Mouse (Mus musculus) frontal cortex, postnatal 14 days (tissue): Measurements from ENCODE around the gene Tcf19.

Experiments used
- DNase-seq, 2 experiments: peaks; one replicate each; pipeline ENCODE4 v3.0.0; 2022; ENCODE audit warnings: low spot score in 2 of 2

Tcf19 gene

GRCm38 (mm10) chr17:35516652-35517500 is at the start of gene Tcf19, which contains the start of gene Cchcr1:
Tcf19 (minus strand) TSS chr17:35516824.
Cchcr1 (plus strand) TSS chr17:35517100.
- peak; percentile 93 to 94 for DNase-seq

GRCm38 (mm10) chr17:35558216-35558615 is 41.6 kb upstream of the Tcf19 start:
- DNase-seq: no peak

GRCm38 (mm10) chr17:35557351-35557750 is 40.7 kb upstream of the Tcf19 start:
- DNase-seq: no peak

GRCm38 (mm10) chr17:35556812-35557211 is 40.2 kb upstream of the Tcf19 start:
- no peak for DNase-seq

- no peak for DNase-seq
Measured at GRCm38 (mm10) chr17:35556186-35556765, 39.7 kb upstream of the Tcf19 start.

GRCm38 (mm10) chr17:35554761-35555397 is 38.3 kb upstream of the Tcf19 start:
- DNase-seq: no peak

GRCm38 (mm10) chr17:35554321-35554720 is 37.7 kb upstream of the Tcf19 start:
- DNase-seq: no peak

GRCm38 (mm10) chr17:35551881-35552414 is 35.3 kb upstream of the Tcf19 start, which contains the start of gene Cdsn:
Cdsn (plus strand) TSS chr17:35552128.
- DNase-seq: no peak

- DNase-seq: no peak
Measured at GRCm38 (mm10) chr17:35550871-35551270, 34.2 kb upstream of the Tcf19 start.

- DNase-seq: no peak
Measured at GRCm38 (mm10) chr17:35550143-35550494, 33.5 kb upstream of the Tcf19 start.

DNA sequence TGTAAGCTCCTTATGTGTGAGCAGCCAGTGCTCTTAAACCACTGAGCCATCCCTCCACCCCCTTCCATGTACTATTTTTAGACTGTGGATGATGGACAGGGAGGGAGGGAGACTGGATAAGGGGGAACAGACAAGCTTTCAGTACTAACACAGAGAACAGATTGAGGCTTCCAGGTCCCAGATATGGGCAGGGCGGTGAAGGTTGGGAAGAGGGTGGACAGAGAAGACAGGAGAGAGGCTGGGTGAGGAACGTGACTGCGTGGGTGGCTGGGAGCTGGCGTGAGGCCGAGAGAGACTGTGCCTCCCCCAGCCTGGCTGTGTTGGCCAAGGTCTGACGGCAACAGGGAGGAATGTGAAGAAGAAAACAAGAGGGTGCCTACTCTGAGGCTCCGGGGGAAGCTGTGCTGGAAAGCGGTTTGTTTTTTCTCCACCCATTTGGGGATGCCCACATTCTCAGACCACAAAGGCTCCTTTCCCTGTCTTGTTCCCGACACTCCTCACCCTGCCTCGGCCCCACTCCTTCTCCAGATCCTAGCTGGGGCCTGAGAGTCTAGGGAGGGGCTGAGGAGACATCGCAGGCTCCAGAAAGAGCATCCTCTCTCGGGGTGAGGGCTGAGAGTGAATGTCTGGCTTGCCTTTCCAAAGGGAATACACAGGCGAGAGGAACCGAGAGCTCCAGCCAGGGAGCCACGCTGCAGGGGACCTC is 33.0 kb upstream of the Tcf19 start:
- DNase-seq: peak; percentile 72 to 77

- DNase-seq: no peak
Measured at GRCm38 (mm10) chr17:35548636-35549035, 32.0 kb upstream of the Tcf19 start.

- no peak for DNase-seq
Measured at GRCm38 (mm10) chr17:35547465-35547864, 30.8 kb upstream of the Tcf19 start.

GRCm38 (mm10) chr17:35544680-35545079 is 28.1 kb upstream of the Tcf19 start:
- DNase-seq: peak in 1 of 2 experiments; percentile 61

DNA sequence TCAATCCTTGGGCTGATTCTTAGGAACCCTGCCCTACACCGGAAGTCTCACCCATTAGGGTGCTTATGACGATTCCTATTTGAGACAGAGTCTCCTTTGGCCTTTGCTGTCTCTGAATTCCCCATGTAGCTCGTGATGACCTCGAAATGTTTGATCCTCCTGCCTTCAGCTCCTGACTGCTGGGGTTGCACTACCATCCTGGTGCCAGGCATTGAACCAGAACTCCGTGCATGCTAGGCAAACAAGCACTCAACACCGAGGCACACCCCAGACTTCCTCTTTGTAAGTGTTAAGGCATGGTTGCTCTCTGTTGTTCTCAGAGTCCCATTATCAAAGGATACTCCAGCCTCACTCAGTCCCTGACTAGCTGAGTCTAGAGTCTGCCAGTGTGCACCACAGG is 27.4 kb upstream of the Tcf19 start:
- no peak for DNase-seq

DNA sequence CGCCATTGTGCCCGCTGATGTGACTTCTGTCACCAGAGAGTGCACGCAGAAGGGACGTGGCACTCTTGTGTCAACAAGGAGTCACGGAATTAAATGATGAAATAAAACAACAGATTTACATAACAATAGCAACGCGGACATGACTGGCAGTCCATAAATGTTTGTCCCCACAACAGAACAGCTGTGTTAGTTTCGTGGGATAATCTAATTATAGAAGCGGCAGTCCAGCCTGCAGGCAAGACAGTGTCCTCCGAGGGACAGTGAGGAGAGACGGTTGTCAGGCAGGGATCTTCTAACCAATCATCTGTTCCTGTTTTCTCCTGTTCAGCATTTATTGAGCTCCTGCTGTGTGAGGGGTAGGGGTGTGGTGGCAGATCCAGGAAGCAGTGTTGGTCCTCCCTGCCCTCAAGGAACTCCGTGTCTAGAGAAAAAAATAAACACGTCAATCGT is 26.8 kb upstream of the Tcf19 start:
- no peak for DNase-seq

- no peak for DNase-seq
Measured at GRCm38 (mm10) chr17:35542761-35543411, 26.3 kb upstream of the Tcf19 start.

DNA sequence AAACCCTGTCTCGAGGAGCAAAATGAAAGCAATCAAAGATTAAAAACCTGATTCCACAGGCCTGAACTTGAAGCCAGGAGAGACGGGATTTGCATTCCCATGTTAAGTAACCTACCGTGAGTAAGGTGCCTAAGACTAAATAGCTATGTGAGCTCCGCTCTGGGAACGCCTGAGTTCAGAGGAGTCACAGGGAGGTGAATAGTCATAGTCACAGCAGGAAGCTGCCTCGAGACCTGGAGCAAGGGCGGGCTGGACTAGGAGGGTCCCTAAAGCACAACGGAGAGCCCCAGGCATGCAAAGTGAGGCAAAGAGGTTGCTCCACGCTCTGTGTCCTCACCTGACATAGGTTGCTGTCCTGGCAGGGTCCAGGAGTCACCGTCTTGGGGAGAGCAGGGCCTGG is 22.9 kb upstream of the Tcf19 start:
- DNase-seq: no peak

DNA sequence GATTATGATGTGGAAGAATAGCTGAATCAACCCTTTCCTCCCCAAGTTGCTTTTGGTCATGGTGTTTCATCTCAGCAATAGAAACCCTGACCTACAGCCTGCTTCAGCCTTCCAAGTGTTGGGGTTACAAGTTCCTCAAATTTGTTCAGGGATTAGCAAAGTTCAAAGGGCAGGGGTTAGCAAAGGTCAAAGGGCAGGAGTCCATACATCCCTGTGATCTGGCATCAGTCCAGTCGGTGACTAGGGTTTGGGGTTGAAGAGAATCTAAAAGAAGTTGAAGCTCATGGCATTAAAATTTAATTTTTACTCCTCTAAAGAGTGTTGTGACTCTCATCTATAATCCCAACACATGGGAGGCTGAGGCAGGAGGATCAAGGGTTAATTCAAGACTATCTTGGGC is 21.9 kb upstream of the Tcf19 start:
- DNase-seq: no peak

DNA sequence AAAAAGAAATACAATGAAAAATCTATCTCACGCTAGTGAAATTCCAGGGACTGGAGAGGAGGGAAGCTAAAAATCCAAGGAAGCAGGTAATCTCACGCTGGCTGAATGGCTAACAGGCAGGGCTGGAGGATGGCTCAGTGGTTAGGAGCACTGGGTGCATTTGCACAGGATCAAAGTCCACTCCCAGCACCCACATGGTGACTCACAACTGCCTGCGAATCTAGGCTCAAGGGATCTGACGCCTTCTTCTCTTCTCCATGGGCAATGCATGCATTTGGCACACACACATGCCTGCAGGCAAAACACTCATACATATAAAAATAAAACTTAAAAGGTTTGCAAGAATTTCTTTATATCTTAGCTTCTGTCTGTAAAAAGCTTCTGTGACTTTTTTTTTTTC is 20.8 kb upstream of the Tcf19 start:
- DNase-seq: no peak

DNA sequence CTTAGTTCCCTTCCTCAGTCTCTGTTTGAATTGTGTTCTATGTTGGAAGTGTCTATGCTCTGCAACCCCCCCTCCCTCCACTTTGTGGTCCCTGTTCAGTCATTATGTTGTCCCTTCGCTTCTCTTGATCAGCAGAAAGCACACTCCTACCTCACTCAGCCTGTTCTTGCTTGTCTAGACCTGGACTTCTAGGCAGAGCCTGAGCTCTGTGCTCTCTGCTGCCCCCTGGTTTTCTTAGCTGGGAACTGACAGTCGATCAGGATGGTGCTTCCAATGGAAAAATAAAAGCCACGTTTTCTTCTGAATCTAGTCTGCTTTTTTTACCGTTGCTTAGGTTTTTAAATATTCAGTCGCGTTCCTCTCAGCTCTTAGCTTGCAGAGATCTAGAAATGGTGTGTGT is 17.7 kb upstream of the Tcf19 start:
- peak; percentile 62 to 81 for DNase-seq
